Mouse (Mus musculus) lung, postnatal 0 days (tissue): ENCODE data around the gene 2010111I01Rik. TPM values are rescaled to one million over a fixed set of nuclear protein-coding genes. Genes with fewer than 3 reads are reported as not detected.

ENCODE experiments used
- ATAC-seq: fragments of 200-750 bp; cut with Nextera tagmentation; 2 replicates; pipeline ENCODE4 v1.8.0; 2017; ENCODE audit warnings: moderate library complexity
- DNase-seq: peaks from one replicate; pipeline ENCODE4 v3.0.0-alpha.2; 2016; ENCODE audit warnings: low spot score
- H3K27ac ChIP-seq: fragments of 300-500 bp; sonication (generic); 2 replicates; pipeline ENCODE4 v1.5.1; 2014; ENCODE audit warnings: antibody characterized with exemption, mild to moderate bottlenecking, low read length, mixed read lengths
- H3K27me3 ChIP-seq: fragments of 300-500 bp; sonication (generic); replicated peaks from 2 replicates; pipeline ENCODE4 v1.6.1; 2014; ENCODE audit warnings: low read length, mixed read lengths; ENCODE audit not compliant: insufficient read depth
- H3K36me3 ChIP-seq: fragments of 300-500 bp; sonication (generic); 2 replicates; pipeline ENCODE4 v1.6.1; 2014; ENCODE audit warnings: low read length, mixed read lengths; ENCODE audit not compliant: insufficient read depth
- H3K4me1 ChIP-seq: fragments of 300-500 bp; sonication (generic); 2 replicates; pipeline ENCODE4 v1.6.1; 2014; ENCODE audit warnings: antibody characterized with exemption, low read depth, low read length, mixed read lengths; ENCODE audit not compliant: insufficient read depth
- H3K4me2 ChIP-seq: fragments of 300-500 bp; sonication (generic); replicated peaks from 2 replicates; pipeline ENCODE4 v1.6.1; 2014; ENCODE audit warnings: low read depth, mild to moderate bottlenecking, low read length, moderate library complexity, mixed read lengths
- H3K4me3 ChIP-seq: fragments of 300-500 bp; sonication (generic); 2 replicates; pipeline ENCODE4 v1.5.1; 2014; ENCODE audit warnings: low read depth, low read length
- H3K9ac ChIP-seq: fragments of 300-500 bp; sonication (generic); replicated peaks from 2 replicates; pipeline ENCODE4 v1.6.1; 2014; ENCODE audit warnings: low read depth, mild to moderate bottlenecking
- H3K9me3 ChIP-seq: fragments of 300-500 bp; sonication (generic); 2 replicates; pipeline ENCODE4 v1.6.1; 2016; ENCODE audit warnings: low read length, mixed read lengths
- CTCF ChIP-seq: IDR thresholded peaks from 2 replicates; pipeline ENCODE4 v1.5.1; 2016; ENCODE audit warnings: antibody characterized with exemption, mild to moderate bottlenecking
- EP300 ChIP-seq: IDR thresholded peaks from 2 replicates; pipeline ENCODE4 v1.6.1; 2016; ENCODE audit warnings: antibody characterized with exemption, mild to moderate bottlenecking, control low read depth
- WGBS: fragments of 180-500 bp; shearing (Covaris S2); extraction: QIAGEN DNeasy Blood & Tissue Kit; methylation state at CpG from one replicate; pipeline ENCODE4 v1.1.7; 2014; 5-methylcytosine and 5-hydroxymethylcytosine counted together
- polyA plus RNA-seq: library from polyadenylated mRNA; unstranded; fragments of >200 nt; fragmentation: Nextera tagmentation; extraction: Ambion mirVana; gene quantifications from 2 replicates; pipeline ENCODE4 v1.2.1, GENCODE M21; 2015

The 2010111I01Rik gene
- polyA plus RNA-seq, 1 experiment from 2014 or later, result 130 TPM

DNA sequence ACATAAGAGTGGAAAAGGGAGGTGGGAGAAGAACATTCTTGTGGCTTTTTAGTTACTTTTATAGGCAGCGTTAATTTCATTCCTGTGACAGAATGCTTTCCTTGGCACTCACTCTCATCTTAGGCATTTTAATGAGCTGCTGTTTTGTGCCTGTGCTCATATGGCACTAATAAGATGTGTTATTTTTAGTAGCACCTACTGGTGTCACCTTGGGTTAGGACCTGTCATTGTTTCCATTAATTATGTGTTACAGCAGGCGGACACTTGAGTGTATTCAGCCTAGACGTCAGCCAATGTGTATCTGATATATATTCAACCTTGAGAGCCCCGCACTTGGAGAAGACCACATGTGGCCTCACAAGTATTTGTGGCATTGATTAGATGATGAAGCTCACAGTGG, 281.1 kb downstream of the 2010111I01Rik start:
- H3K9ac ChIP-seq, result no peak overlapping the region
- H3K4me1 ChIP-seq, result peaks cover 46% of the 10 kb centered on the region
- H3K27me3 ChIP-seq, result no peaks in the 10 kb centered on the region
- peak overlapping the region; percentile 64; the same call in 1 of the 2 replicates for H3K27ac ChIP-seq
- WGBS, result 53% methylated on average over 4 of the region's 4 CpGs
- H3K4me3 ChIP-seq, result no peak overlapping the region
- TF ChIP-seq EP300 (no peak), CTCF (no peak)
- DNase-seq (peak; percentile 32), ATAC-seq (no peak)
- H3K36me3 ChIP-seq, result no peaks in the 10 kb centered on the region
- H3K4me2 ChIP-seq, result peak overlapping the region; percentile 6; the same call in 1 of the 2 replicates
- H3K9me3 ChIP-seq, result no peaks in the 10 kb centered on the region

DNA sequence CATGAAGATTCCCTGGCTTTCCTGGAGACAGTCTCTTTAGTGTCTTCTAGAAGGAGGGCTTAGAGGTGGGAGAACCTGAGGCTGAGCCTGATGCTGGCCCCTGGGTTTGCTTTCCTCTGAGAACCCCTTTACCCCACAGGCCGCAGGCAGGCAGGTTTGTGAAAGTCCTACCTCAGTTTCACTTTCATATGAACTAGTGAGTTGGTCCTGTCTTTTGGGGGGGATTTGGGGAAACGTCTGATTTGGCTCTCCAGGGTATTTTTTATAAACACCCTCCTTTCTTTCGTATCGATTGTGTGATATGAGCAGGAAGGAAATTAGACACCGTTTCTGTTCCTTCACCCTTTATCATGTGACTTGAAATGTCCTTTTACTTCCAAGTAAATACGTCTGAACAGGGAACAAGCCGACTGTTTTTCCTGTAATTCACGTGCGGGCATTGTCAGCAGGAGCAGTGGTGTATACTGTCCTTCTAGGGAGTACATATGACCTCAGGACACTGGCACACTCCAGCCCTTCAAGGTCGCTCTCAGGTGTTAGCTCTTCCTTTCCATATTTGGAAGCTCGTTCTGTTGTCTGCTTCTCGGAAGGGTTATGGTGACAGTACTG, 281.7 kb downstream of the 2010111I01Rik start:
- peak overlapping the region; percentile 64 for H3K27ac ChIP-seq
- H3K4me1 ChIP-seq, result peaks cover 47% of the 10 kb centered on the region
- H3K4me2 ChIP-seq, result peak overlapping the region; percentile 6
- TF ChIP-seq EP300, result peak; percentile 82
- no peak for TF ChIP-seq CTCF
- no peak overlapping the region for H3K9ac ChIP-seq
- H3K4me3 ChIP-seq, result no peak overlapping the region
- H3K9me3 ChIP-seq, result no peaks in the 10 kb centered on the region
- DNase-seq (peak; percentile 60), ATAC-seq (no peak)
- no peaks in the 10 kb centered on the region for H3K36me3 ChIP-seq
- no peaks in the 10 kb centered on the region for H3K27me3 ChIP-seq
- WGBS, result 26% methylated on average over 12 of the region's 12 CpGs

DNA sequence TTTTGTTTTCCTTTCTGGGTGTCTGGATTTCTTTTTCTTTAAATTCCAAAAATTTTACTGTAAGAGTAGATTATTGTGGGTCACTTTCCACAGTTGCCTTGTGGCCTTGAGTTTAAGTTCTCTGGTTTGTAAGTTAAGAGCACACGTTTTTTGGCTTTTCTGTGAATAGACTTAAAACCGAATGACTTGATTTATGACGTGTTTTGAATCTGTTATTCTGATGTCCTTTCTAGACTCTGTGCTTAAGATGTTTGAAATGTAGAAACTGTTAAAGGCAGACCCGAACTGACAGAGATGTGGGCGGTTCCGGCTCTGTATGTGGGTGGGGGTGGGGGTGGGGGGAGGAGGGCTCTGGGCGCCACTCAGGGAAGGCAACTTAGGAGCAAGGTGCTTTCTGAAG, 282.3 kb downstream of the 2010111I01Rik start:
- H3K27ac ChIP-seq, result peak overlapping the region; percentile 64; the same call in 1 of the 2 replicates
- 34% methylated on average over 7 of the region's 7 CpGs for WGBS
- TF ChIP-seq EP300 (no peak), CTCF (no peak)
- H3K9ac ChIP-seq, result no peak overlapping the region
- no peaks in the 10 kb centered on the region for H3K36me3 ChIP-seq
- DNase-seq (no peak), ATAC-seq (no peak)
- H3K4me3 ChIP-seq, result no peak overlapping the region
- no peaks in the 10 kb centered on the region for H3K27me3 ChIP-seq
- H3K4me2 ChIP-seq, result no peak overlapping the region
- H3K9me3 ChIP-seq, result no peaks in the 10 kb centered on the region
- H3K4me1 ChIP-seq, result peaks cover 45% of the 10 kb centered on the region

DNA sequence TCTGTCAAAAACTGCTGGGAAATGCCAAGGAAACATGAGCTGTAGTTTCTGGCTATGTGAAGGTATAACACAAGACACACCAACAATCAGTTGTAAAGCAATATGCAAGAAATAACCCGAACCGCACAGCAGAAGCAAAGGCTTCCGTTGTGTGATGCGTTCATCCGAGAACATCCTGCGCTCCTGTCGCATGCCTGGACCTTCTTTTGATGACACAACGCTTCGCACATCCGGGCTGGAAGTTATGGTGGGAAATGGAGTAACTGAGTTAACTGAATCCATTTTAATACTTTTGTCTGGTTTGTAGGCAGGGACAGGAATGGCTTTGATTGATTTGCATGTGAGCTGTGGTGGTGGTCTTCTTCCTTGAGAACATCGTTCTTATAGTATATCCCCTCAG, 282.9 kb downstream of the 2010111I01Rik start:
- DNase-seq (no peak), ATAC-seq (no peak)
- Histone ChIP-seq H3K4me3 (no peak overlapping the region), H3K27ac (0 out of 2 replicates have a peak overlapping the region, but pooled peaks have one; percentile 20), H3K9ac (no peak overlapping the region), H3K27me3 (no peaks in the 10 kb centered on the region), H3K9me3 (no peaks in the 10 kb centered on the region), H3K36me3 (no peaks in the 10 kb centered on the region), H3K4me1 (peaks cover 42% of the 10 kb centered on the region), H3K4me2 (no peak overlapping the region)
- TF ChIP-seq EP300 (no peak), CTCF (no peak)
- WGBS, result 83% methylated on average over 11 of the region's 11 CpGs

DNA sequence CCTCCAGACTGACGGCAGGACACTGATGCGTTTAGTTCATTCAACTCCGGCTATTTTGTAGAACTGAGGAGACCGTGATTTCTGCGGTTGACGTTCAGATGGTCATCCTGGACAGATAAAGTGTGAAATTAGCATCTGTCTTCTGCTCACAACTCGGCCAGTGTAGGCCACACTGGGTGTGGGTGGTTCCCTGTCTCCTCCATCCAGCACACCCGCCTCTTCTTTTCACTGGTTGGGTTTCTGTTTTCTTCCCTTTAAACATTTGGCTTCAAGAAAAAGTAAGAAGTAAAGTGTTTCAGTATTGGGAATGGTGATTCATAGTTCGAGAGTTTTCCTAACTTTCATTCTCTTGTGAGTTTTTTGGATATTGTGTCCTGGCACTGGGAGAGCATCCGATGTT, 283.6 kb downstream of the 2010111I01Rik start:
- Histone ChIP-seq H3K4me1 (peaks cover 45% of the 10 kb centered on the region), H3K4me2 (no peak overlapping the region), H3K27me3 (no peaks in the 10 kb centered on the region), H3K9me3 (no peaks in the 10 kb centered on the region), H3K4me3 (no peak overlapping the region), H3K9ac (no peak overlapping the region), H3K27ac (no peak overlapping the region), H3K36me3 (no peaks in the 10 kb centered on the region)
- TF ChIP-seq CTCF (no peak), EP300 (no peak)
- DNase-seq, result no peak
- WGBS, result 70% methylated on average over 10 of the region's 10 CpGs
- no peak for ATAC-seq

DNA sequence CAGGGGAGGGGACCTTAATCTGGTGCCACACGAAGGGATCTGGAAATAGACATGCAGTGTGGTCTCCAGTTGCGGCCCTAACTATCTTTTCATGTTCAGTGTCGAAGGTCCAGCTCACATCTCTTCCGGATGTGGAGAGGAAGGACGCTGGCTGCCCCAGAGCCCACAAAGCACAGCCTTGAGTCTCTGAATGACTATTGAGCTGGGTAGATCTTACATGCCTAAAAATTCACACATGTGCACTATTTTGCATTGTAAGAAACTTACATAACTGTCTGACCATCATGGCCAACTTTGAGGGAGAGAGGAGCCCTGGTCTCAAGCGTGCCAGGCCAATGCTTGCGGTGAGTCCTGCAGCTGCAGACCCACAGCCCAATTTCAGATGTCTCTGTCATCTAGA, 284.5 kb downstream of the 2010111I01Rik start:
- DNase-seq (no peak), ATAC-seq (no peak)
- H3K27ac ChIP-seq, result peak overlapping the region; percentile 78
- no peaks in the 10 kb centered on the region for H3K9me3 ChIP-seq
- 56% methylated on average over 7 of the region's 7 CpGs for WGBS
- TF ChIP-seq CTCF, result no peak
- TF ChIP-seq EP300, result no peak
- H3K4me2 ChIP-seq, result no peak overlapping the region
- no peaks in the 10 kb centered on the region for H3K36me3 ChIP-seq
- no peak overlapping the region for H3K4me3 ChIP-seq
- H3K4me1 ChIP-seq, result peaks cover 46% of the 10 kb centered on the region
- no peak overlapping the region for H3K9ac ChIP-seq
- H3K27me3 ChIP-seq, result no peaks in the 10 kb centered on the region
